Mouse (Mus musculus) embryonic facial prominence, embryonic 14.5 days (tissue): ENCODE data around the gene Jam3. TPM values are rescaled to one million over a fixed set of nuclear protein-coding genes. Genes with fewer than 3 reads are reported as not detected.

ENCODE experiments used
- ATAC-seq: fragments of 200-750 bp; cut with Nextera tagmentation; 2 replicates; pipeline ENCODE4 v1.8.0; 2017; ENCODE audit warnings: low read depth, moderate number of reproducible peaks, moderate TSS enrichment
- DNase-seq: peaks from one replicate; pipeline ENCODE4 v3.0.0-alpha.2; 2015; ENCODE audit warnings: low spot score
- H3K27ac ChIP-seq: fragments of 300-500 bp; sonication (generic); replicated peaks from 2 replicates; pipeline ENCODE4 v1.5.1; 2014; ENCODE audit warnings: low read depth, mild to moderate bottlenecking, low read length, moderate library complexity
- H3K27me3 ChIP-seq: fragments of 300-500 bp; sonication (generic); replicated peaks from 2 replicates; pipeline ENCODE4 v1.6.1; 2014; ENCODE audit warnings: low read length; ENCODE audit not compliant: control insufficient read depth, insufficient read depth
- H3K36me3 ChIP-seq: fragments of 300-500 bp; sonication (generic); 2 replicates; pipeline ENCODE4 v1.6.1; 2014; ENCODE audit warnings: low read length, mixed read lengths; ENCODE audit not compliant: control insufficient read depth, insufficient read depth
- H3K4me1 ChIP-seq: fragments of 300-500 bp; sonication (generic); 2 replicates; pipeline ENCODE4 v1.6.1; 2014; ENCODE audit warnings: antibody characterized with exemption, low read length; ENCODE audit not compliant: control insufficient read depth, insufficient read depth
- H3K4me2 ChIP-seq: fragments of 300-500 bp; sonication (generic); 2 replicates; pipeline ENCODE4 v1.6.1; 2014; ENCODE audit warnings: low read depth, mild to moderate bottlenecking, low read length, moderate library complexity, mixed read lengths
- H3K4me3 ChIP-seq: fragments of 300-500 bp; sonication (generic); 2 replicates; pipeline ENCODE4 v1.5.1; 2014; ENCODE audit warnings: low read depth, mild to moderate bottlenecking, low read length
- H3K9ac ChIP-seq: fragments of 300-500 bp; sonication (generic); 2 replicates; pipeline ENCODE4 v1.6.1; 2014; ENCODE audit warnings: low read depth, mild to moderate bottlenecking, low read length, moderate library complexity, mixed read lengths
- H3K9me3 ChIP-seq: fragments of 300-500 bp; sonication (generic); 2 replicates; pipeline ENCODE4 v1.6.1; 2016; ENCODE audit warnings: low read length; ENCODE audit not compliant: control insufficient read depth
- WGBS: fragments of 180-500 bp; shearing (Covaris S2); extraction: QIAGEN DNeasy Blood & Tissue Kit; methylation state at CpG from one replicate; pipeline ENCODE4 v1.1.7; 2014; 5-methylcytosine and 5-hydroxymethylcytosine counted together
- polyA plus RNA-seq: library from polyadenylated mRNA; unstranded; fragments of >200 nt; fragmentation: Nextera tagmentation; extraction: Ambion mirVana; gene quantifications from 2 replicates; pipeline ENCODE4 v1.2.1, GENCODE M21; 2014

Jam3 gene
- polyA plus RNA-seq, 1 experiment from 2014 or later = 121 TPM

DNA sequence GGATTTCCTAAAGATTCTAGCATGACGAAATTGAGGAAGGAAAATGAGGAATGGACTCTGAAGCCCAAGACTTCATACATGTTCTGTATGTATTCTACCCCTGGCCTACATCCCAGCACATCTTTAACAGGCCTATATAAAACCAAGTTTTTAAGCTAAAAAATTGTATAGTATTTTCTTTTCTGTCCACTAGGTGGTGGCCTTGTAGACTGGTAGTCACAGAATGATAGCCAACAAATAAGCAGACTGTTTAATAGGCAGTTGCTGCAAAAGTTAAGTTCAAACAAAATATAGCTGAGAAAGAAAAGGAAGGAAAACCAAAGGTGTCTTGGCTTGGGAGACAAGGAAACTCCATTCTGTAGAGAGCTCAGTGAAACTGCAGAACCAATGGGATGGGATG, 80.5 kb downstream of the Jam3 start:
- Histone ChIP-seq H3K27ac (no peak overlapping the region), H3K9ac (no peak overlapping the region), H3K9me3 (no peaks in the 10 kb centered on the region), H3K4me1 (no peaks in the 10 kb centered on the region), H3K4me3 (no peak overlapping the region), H3K4me2 (no peak overlapping the region), H3K36me3 (peaks cover 76% of the 10 kb centered on the region), H3K27me3 (no peaks in the 10 kb centered on the region)
- DNase-seq (no peak), ATAC-seq (no peak)
- 70% methylated on average over 1 of the region's 1 CpGs for WGBS

DNA sequence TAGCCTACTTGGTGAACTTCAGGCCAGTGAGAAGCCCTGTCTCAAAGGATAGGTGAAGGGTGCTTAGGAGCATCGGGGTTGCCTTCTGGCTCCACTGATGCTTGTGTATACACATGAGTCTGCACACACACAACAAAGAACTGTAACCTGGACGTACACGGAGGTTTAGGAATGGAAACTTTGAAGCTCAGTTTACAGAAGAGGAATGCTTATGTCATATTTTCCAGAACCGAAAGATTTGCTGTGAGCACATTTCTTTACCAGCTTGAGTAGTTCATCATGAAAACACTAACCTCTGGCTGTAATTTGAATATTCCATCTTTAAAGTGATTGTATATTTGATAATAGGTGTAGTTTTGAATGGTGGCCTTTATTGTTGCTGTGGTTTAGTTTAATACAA, 84.3 kb downstream of the Jam3 start:
- DNase-seq = no peak
- no peak overlapping the region for H3K4me3 ChIP-seq
- H3K4me2 ChIP-seq = no peak overlapping the region
- H3K27me3 ChIP-seq = no peaks in the 10 kb centered on the region
- no peak overlapping the region for H3K9ac ChIP-seq
- H3K36me3 ChIP-seq = peaks cover 87% of the 10 kb centered on the region
- WGBS = 89% methylated on average over 4 of the region's 4 CpGs
- no peaks in the 10 kb centered on the region for H3K9me3 ChIP-seq
- H3K27ac ChIP-seq = no peak overlapping the region
- no peak for ATAC-seq
- H3K4me1 ChIP-seq = no peaks in the 10 kb centered on the region

DNA sequence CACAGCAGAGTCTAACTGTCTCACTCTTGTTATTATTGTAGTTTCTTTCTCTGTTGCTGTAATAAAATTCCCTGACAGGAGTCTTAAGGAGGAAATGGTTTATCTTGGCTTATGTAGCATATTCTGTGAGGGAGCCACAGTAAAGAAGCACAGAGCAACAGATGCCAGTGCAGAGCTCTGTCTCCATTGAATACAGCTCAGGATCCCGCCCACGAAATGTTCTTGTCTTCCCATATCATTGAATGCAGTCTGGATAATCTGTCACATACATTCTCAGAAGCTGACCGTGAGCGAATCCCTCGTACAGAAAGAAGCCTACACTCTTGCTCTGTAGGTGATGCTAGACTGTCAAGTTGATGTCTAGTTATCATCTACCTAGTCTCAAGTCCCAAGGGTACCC, 96.9 kb downstream of the Jam3 start:
- Histone ChIP-seq H3K4me3 (no peak overlapping the region), H3K9me3 (no peaks in the 10 kb centered on the region), H3K27me3 (no peaks in the 10 kb centered on the region), H3K36me3 (peaks cover 89% of the 10 kb centered on the region), H3K27ac (no peak overlapping the region), H3K4me2 (no peak overlapping the region), H3K9ac (no peak overlapping the region), H3K4me1 (no peaks in the 10 kb centered on the region)
- DNase-seq (no peak), ATAC-seq (no peak)
- WGBS = 94% methylated on average over 5 of the region's 5 CpGs

- no peak for ATAC-seq
- peaks cover 90% of the 10 kb centered on the region for H3K36me3 ChIP-seq
- 84% methylated on average over 2 of the region's 2 CpGs for WGBS
Observed at GRCm38 (mm10) chr9:27049492-27049891, 105.7 kb downstream of the Jam3 start.

More at GRCm38 (mm10) chr9:27049492-27049891, 105.7 kb downstream of the Jam3 start:
- DNase-seq = no peak
- Histone ChIP-seq H3K4me3 (no peak overlapping the region), H3K9ac (no peak overlapping the region), H3K27me3 (no peaks in the 10 kb centered on the region), H3K9me3 (no peaks in the 10 kb centered on the region), H3K27ac (no peak overlapping the region), H3K4me2 (no peak overlapping the region), H3K4me1 (no peaks in the 10 kb centered on the region)

Other genes with a start within 250 kb of the Jam3 start
- gene Gm1110, start 232.3 kb downstream of the Jam3 start, polyA plus RNA-seq = 0.16 TPM in 1 of 2 replicates, not detected in the other
- 43.6 and 44.7 TPM in 2 replicates for gene Acad8, start 155.9 kb downstream of the Jam3 start, polyA plus RNA-seq
- 115 and 128 TPM in 2 replicates for gene Thyn1, start 155.7 kb downstream of the Jam3 start, polyA plus RNA-seq
- 41.8 and 43.0 TPM in 2 replicates for gene Vps26b, start 125.4 kb downstream of the Jam3 start, polyA plus RNA-seq
- gene Ncapd3, start 125.2 kb downstream of the Jam3 start, polyA plus RNA-seq = 29.0 and 29.4 TPM in 2 replicates
- gene Igsf9b, start 143.8 kb upstream of the Jam3 start, polyA plus RNA-seq = 3.0 and 3.3 TPM in 2 replicates
- not detected in 2 replicates for gene Spata19, start 241.4 kb upstream of the Jam3 start, polyA plus RNA-seq